Mouse (Mus musculus): ENCODE results near the gene Aldh1a1. TPM values are rescaled to one million over a fixed set of nuclear protein-coding genes. Genes with fewer than 3 reads are reported as not detected.
"Not testable (repeated sequence)": the region's sequence is repeated elsewhere in the genome, so short reads cannot be mapped to it uniquely, and the experiment has no call there.

Aldh1a1 gene
- total and polyA plus RNA-seq, 2 experiments from 2014 or later = 2.7 to 5.3 TPM

GRCm38 (mm10) chr19:20631020-20631419, 138.5 kb downstream of the Aldh1a1 start:
- no peaks in the 10 kb centered on the region for H3K4me1 ChIP-seq (ENCODE audit: control insufficient read depth, insufficient read depth)
- H3K27ac ChIP-seq (ENCODE audit: low read depth) = no peak overlapping the region
- no peak for ATAC-seq (ENCODE audit: insufficient read depth, low read depth)
- WGBS = 63% methylated on average over 1 of the region's 1 CpGs
- TF ChIP-seq CTCF (IDR thresholded peaks at IDR 0.05; ENCODE audit: low read depth) = no peak
- no peak for TF ChIP-seq EP300 (IDR thresholded peaks at IDR 0.05; ENCODE audit: low read depth)
- no peak for DNase-seq (ENCODE audit: low spot score)
- H3K4me3 ChIP-seq (ENCODE audit: low read depth, low read length) = no peak overlapping the region
- H3K9me3 ChIP-seq (replicated peaks; ENCODE audit: control insufficient read depth, low read length) = no peaks in the 10 kb centered on the region
- no peaks in the 10 kb centered on the region for H3K27me3 ChIP-seq (ENCODE audit: control insufficient read depth, insufficient read depth, low read length)
- no peak overlapping the region for H3K9ac ChIP-seq (replicated peaks; ENCODE audit: low read depth, low read length)
- H3K4me2 ChIP-seq (ENCODE audit: low read depth, low read length) = no peak overlapping the region
- H3K36me3 ChIP-seq (replicated peaks; ENCODE audit: control insufficient read depth, insufficient read depth, low read length) = no peaks in the 10 kb centered on the region

GRCm38 (mm10) chr19:20633876-20634691, 141.6 kb downstream of the Aldh1a1 start:
- no peak overlapping the region for H3K9ac ChIP-seq (replicated peaks; ENCODE audit: low read depth, low read length)
- DNase-seq (ENCODE audit: low spot score) (no peak), ATAC-seq (ENCODE audit: insufficient read depth, low read depth) (no peak)
- no peaks in the 10 kb centered on the region for H3K36me3 ChIP-seq (replicated peaks; ENCODE audit: control insufficient read depth, insufficient read depth, low read length)
- no peak overlapping the region for H3K27ac ChIP-seq (ENCODE audit: low read depth)
- TF ChIP-seq CTCF (IDR thresholded peaks at IDR 0.05; ENCODE audit: low read depth) = no peak
- no peak for TF ChIP-seq EP300 (IDR thresholded peaks at IDR 0.05; ENCODE audit: low read depth)
- H3K4me1 ChIP-seq (ENCODE audit: control insufficient read depth, insufficient read depth) = no peaks in the 10 kb centered on the region
- H3K4me3 ChIP-seq (ENCODE audit: low read depth, low read length) = no peak overlapping the region
- no peaks in the 10 kb centered on the region for H3K9me3 ChIP-seq (replicated peaks; ENCODE audit: control insufficient read depth, low read length)
- H3K27me3 ChIP-seq (ENCODE audit: control insufficient read depth, insufficient read depth, low read length) = no peaks in the 10 kb centered on the region
- WGBS = 69% methylated on average over 12 of the region's 12 CpGs
- no peak overlapping the region for H3K4me2 ChIP-seq (ENCODE audit: low read depth, low read length)

- H3K27me3 ChIP-seq (ENCODE audit: control insufficient read depth, insufficient read depth, low read length) = no peaks in the 10 kb centered on the region
- H3K36me3 ChIP-seq (replicated peaks; ENCODE audit: control insufficient read depth, insufficient read depth, low read length) = no peaks in the 10 kb centered on the region
- no peaks in the 10 kb centered on the region for H3K9me3 ChIP-seq (replicated peaks; ENCODE audit: control insufficient read depth, low read length)
- H3K9ac ChIP-seq (replicated peaks; ENCODE audit: low read depth, low read length) = no peak overlapping the region
- no peak for ATAC-seq (ENCODE audit: insufficient read depth, low read depth)
- WGBS = 57% methylated on average over 3 of the region's 3 CpGs
- no peaks in the 10 kb centered on the region for H3K4me1 ChIP-seq (ENCODE audit: control insufficient read depth, insufficient read depth)
- TF ChIP-seq CTCF (IDR thresholded peaks at IDR 0.05; ENCODE audit: low read depth) = no peak
- TF ChIP-seq EP300 (IDR thresholded peaks at IDR 0.05; ENCODE audit: low read depth) = no peak
- H3K27ac ChIP-seq (ENCODE audit: low read depth) = no peak overlapping the region
- no peak overlapping the region for H3K4me2 ChIP-seq (ENCODE audit: low read depth, low read length)
- no peak for DNase-seq (ENCODE audit: low spot score)
- no peak overlapping the region for H3K4me3 ChIP-seq (ENCODE audit: low read depth, low read length)
Observed at GRCm38 (mm10) chr19:20644346-20644745, 151.8 kb downstream of the Aldh1a1 start.

- H3K36me3 ChIP-seq (replicated peaks; ENCODE audit: control insufficient read depth, insufficient read depth, low read length); H3K9ac ChIP-seq (replicated peaks; ENCODE audit: low read depth, low read length); DNase-seq (ENCODE audit: low spot score): not testable (repeated sequence)
Observed at GRCm38 (mm10) chr19:20647496-20647895, 155.0 kb downstream of the Aldh1a1 start.

GRCm38 (mm10) chr19:20650008-20650407, 157.5 kb downstream of the Aldh1a1 start:
- TF ChIP-seq EP300 (IDR thresholded peaks at IDR 0.05; ENCODE audit: low read depth) = no peak
- no peak for TF ChIP-seq CTCF (IDR thresholded peaks at IDR 0.05; ENCODE audit: low read depth)
- no peak for DNase-seq (ENCODE audit: low spot score)
- no peak for ATAC-seq (ENCODE audit: insufficient read depth, low read depth)
- Histone ChIP-seq H3K4me2 (ENCODE audit: low read depth, low read length) (no peak overlapping the region), H3K4me1 (ENCODE audit: control insufficient read depth, insufficient read depth) (no peaks in the 10 kb centered on the region), H3K9me3 (replicated peaks; ENCODE audit: control insufficient read depth, low read length) (no peaks in the 10 kb centered on the region), H3K27me3 (ENCODE audit: control insufficient read depth, insufficient read depth, low read length) (no peaks in the 10 kb centered on the region), H3K27ac (ENCODE audit: low read depth) (no peak overlapping the region), H3K36me3 (replicated peaks; ENCODE audit: control insufficient read depth, insufficient read depth, low read length) (no peaks in the 10 kb centered on the region), H3K9ac (replicated peaks; ENCODE audit: low read depth, low read length) (no peak overlapping the region), H3K4me3 (ENCODE audit: low read depth, low read length) (no peak overlapping the region)
- 30% methylated on average over 2 of the region's 2 CpGs for WGBS

More at GRCm38 (mm10) chr19:20647496-20647895, 155.0 kb downstream of the Aldh1a1 start:
- H3K4me3 ChIP-seq (ENCODE audit: low read depth, low read length); H3K4me1 ChIP-seq (ENCODE audit: control insufficient read depth, insufficient read depth); H3K9me3 ChIP-seq (replicated peaks; ENCODE audit: control insufficient read depth, low read length); ATAC-seq (ENCODE audit: insufficient read depth, low read depth); H3K4me2 ChIP-seq (ENCODE audit: low read depth, low read length); H3K27ac ChIP-seq (ENCODE audit: low read depth); H3K27me3 ChIP-seq (ENCODE audit: control insufficient read depth, insufficient read depth, low read length): not testable (repeated sequence)
